Mouse (Mus musculus): Measurements from ENCODE around the gene Ccdc42. TPM values are rescaled to one million over a fixed set of nuclear protein-coding genes. Genes with fewer than 3 reads are reported as not detected.

The Ccdc42 gene
- total and polyA plus RNA-seq, 3 experiments = not detected

- dilution Hi-C loops (cut with MboI; ENCODE audit: extremely low pct_ligation_motif_present, extremely low pct_unique_long_range_greater_than_20kb, low sequenced_read_pairs) = no loop called here
- Histone ChIP-seq H3K9ac (ENCODE audit: insufficient read depth, low read depth) (no peak overlapping the region), H3K4me1 (ENCODE audit: control insufficient read depth in 1 of 2, insufficient read depth in 2 of 2) (no peaks in the 10 kb centered on the region), H3K4me3 (replicated peaks in 1 of 3; ENCODE audit: low read depth in 2 of 3, low read length in 2 of 3, poor library complexity in 1 of 3) (no peak overlapping the region), H3K79me2 (replicated peaks; ENCODE audit: control insufficient read depth, extremely low read depth, insufficient read depth, poor library complexity, severe bottlenecking) (no peaks in the 10 kb centered on the region), H3K36me3 (replicated peaks in 1 of 2; ENCODE audit: control insufficient read depth in 1 of 2, insufficient read depth in 1 of 2, low read length in 1 of 2) (no peaks in the 10 kb centered on the region), H3K4me2 (ENCODE audit: insufficient read depth, low read depth, poor library complexity, severe bottlenecking) (no peak overlapping the region), H3K9me3 (replicated peaks; ENCODE audit: low read length) (no peaks in the 10 kb centered on the region), H3K27ac (ENCODE audit: insufficient read depth, low read depth) (no peak overlapping the region), H3K27me3 (replicated peaks) (peaks cover 9% of the 10 kb centered on the region)
- TF ChIP-seq MAZ (IDR thresholded peaks at IDR 0.05; ENCODE audit: low read depth, low read length) (no peak), E2F4 (IDR thresholded peaks at IDR 0.05; ENCODE audit: insufficient replicate concordance, low read depth, low read length) (no peak), UBTF (IDR thresholded peaks at IDR 0.05; ENCODE audit: low read depth, low read length) (no peak), NRF1 (IDR thresholded peaks at IDR 0.05; ENCODE audit: low read depth, low read length) (no peak), CHD1 (IDR thresholded peaks at IDR 0.05; ENCODE audit: low read depth, low read length) (no peak), PAX5 (IDR thresholded peaks at IDR 0.05; ENCODE audit: low read length) (no peak), EP300 (IDR thresholded peaks at IDR 0.05; ENCODE audit: low read length) (no peak), ZC3H11A (IDR thresholded peaks at IDR 0.05; ENCODE audit: low read depth, low read length) (no peak), CTCF (conservative IDR thresholded peaks at IDR 0.05 in 1 of 2, IDR thresholded peaks at IDR 0.05 in 1 of 2; ENCODE audit: low read depth in 2 of 2, low read length in 2 of 2) (no peak), IRF4 (IDR thresholded peaks at IDR 0.05; ENCODE audit: low read depth, low read length) (no peak), TBP (conservative IDR thresholded peaks at IDR 0.05; ENCODE audit: low read depth, low read length) (no peak), RAD21 (IDR thresholded peaks at IDR 0.05; ENCODE audit: low read depth, low read length) (no peak), MYC (IDR thresholded peaks at IDR 0.05; ENCODE audit: low read depth, low read length) (no peak), POLR2AphosphoS2 (IDR thresholded peaks at IDR 0.05; ENCODE audit: low read depth, low read length) (no peak), POLR2A (IDR thresholded peaks at IDR 0.05; ENCODE audit: low read depth, low read length) (no peak), BHLHE40 (IDR thresholded peaks at IDR 0.05; ENCODE audit: low read depth, low read length) (no peak), CHD2 (IDR thresholded peaks at IDR 0.05; ENCODE audit: low read length) (no peak), ETS1 (conservative IDR thresholded peaks at IDR 0.05; ENCODE audit: low read depth, low read length) (no peak)
- DNase-seq (ENCODE audit: extremely low read depth) = no peak
- in situ Hi-C loops (cut with MboI; ENCODE audit: low pct_ligation_motif_present, low pct_unique_long_range_greater_than_20kb, low sequenced_read_pairs) = no loop called here
Measured at GRCm38 (mm10) chr11:68610567-68610947, 23.7 kb downstream of the Ccdc42 start.

- dilution Hi-C loops (cut with MboI; ENCODE audit: extremely low pct_ligation_motif_present, extremely low pct_unique_long_range_greater_than_20kb, low sequenced_read_pairs) (no loop called here), in situ Hi-C loops (cut with MboI; ENCODE audit: low pct_ligation_motif_present, low pct_unique_long_range_greater_than_20kb, low sequenced_read_pairs) (no loop called here)
Measured at GRCm38 (mm10) chr11:68613071-68613711, 26.4 kb downstream of the Ccdc42 start.

More at GRCm38 (mm10) chr11:68613071-68613711, 26.4 kb downstream of the Ccdc42 start:
- no peaks in the 10 kb centered on the region for H3K79me2 ChIP-seq (replicated peaks; ENCODE audit: control insufficient read depth, extremely low read depth, insufficient read depth, poor library complexity, severe bottlenecking)
- no peak for TF ChIP-seq ZC3H11A (IDR thresholded peaks at IDR 0.05; ENCODE audit: low read depth, low read length)
- no peak for TF ChIP-seq E2F4 (IDR thresholded peaks at IDR 0.05; ENCODE audit: insufficient replicate concordance, low read depth, low read length)
- TF ChIP-seq IRF4 (IDR thresholded peaks at IDR 0.05; ENCODE audit: low read depth, low read length) = no peak
- DNase-seq (ENCODE audit: extremely low read depth) = no peak
- no peak overlapping the region for H3K9ac ChIP-seq (ENCODE audit: insufficient read depth, low read depth)
- H3K4me3 ChIP-seq (replicated peaks in 1 of 3; ENCODE audit: low read depth in 2 of 3, low read length in 2 of 3, poor library complexity in 1 of 3) = no peak overlapping the region
- no peak overlapping the region for H3K4me2 ChIP-seq (ENCODE audit: insufficient read depth, low read depth, poor library complexity, severe bottlenecking)
- peaks cover 7% of the 10 kb centered on the region for H3K27me3 ChIP-seq (replicated peaks)
- H3K4me1 ChIP-seq (ENCODE audit: control insufficient read depth in 1 of 2, insufficient read depth in 2 of 2) = no peaks in the 10 kb centered on the region
- H3K36me3 ChIP-seq (replicated peaks in 1 of 2; ENCODE audit: control insufficient read depth in 1 of 2, insufficient read depth in 1 of 2, low read length in 1 of 2) = no peaks in the 10 kb centered on the region
- no peak overlapping the region for H3K27ac ChIP-seq (ENCODE audit: insufficient read depth, low read depth)
- H3K9me3 ChIP-seq (replicated peaks; ENCODE audit: low read length) = no peaks in the 10 kb centered on the region
